Mouse (Mus musculus) 416B (cell line): ENCODE results near the gene Itgb3bp.
A peak's percentile ranks its signal among the peaks of the same experiment; 100 is the strongest.

Source experiments
- DNase-seq: peaks from one replicate; pipeline ENCODE4 v3.0.0; 2011; ENCODE audit warnings: low read depth

Itgb3bp gene

DNA sequence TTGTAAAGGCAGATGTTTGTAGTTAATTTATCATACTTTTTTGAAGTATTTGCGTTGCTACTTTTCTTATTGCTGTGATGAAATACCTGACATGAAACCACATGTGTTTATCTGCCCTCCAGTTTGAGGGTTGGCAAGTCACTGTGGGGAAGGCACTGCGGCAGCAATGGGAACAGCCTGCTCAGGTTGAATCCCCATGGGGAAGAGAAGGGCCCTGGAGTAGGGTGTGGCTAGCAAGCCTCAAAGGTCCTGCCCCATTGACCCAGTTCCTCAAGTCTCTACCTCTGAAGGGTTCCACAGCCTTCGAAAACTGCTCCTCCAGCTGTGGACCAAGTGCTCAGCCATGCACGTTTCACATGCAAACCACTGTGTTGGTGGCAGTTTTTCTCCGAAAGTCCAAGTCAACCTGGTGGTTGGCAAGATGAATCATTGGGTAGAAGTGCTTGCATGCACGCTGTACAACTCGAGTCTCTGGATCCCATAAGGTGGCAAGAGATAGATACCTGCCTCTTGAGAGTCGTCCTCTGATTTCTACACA, 203.6 kb downstream of the Itgb3bp start:
- peak; percentile 60 for DNase-seq

DNA sequence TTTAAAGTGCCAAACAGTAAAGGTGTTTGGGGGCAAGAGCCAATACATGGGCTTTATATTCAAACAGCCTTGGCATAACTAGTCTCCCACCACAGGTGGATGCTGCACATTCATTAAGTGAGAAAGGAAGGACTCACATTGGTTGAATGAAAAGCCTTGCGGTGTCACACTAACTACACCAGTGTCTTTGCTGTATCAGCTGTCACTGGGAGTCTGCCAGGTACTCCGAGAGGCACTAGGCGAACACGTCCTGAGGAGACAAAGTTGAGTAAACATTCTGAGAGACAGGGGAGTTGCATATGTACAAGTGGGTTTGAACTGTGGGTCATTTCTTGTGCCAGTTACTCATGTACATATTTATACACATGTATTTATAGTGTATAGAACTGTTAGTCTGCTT, 205.3 kb downstream of the Itgb3bp start:
- DNase-seq, result no peak

DNA sequence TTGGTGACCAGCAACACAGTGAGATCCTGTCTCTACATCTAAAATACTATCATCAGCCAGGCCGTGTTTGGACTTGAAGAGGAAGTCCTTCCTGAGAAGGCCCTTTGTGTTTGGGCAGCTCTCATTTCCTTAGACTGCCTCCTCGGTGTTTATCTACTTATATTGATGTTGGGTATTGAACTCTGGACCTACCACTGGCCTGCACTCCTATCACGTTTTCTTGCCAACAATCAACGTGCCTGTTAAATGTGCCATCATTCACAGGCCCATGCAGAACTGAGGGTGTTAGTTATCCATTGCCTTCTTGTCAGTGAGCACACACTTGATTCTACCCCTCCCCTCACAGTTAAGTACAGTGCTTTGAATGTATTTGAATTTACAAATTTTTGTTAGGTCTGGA, 211.7 kb downstream of the Itgb3bp start:
- DNase-seq, result no peak

DNA sequence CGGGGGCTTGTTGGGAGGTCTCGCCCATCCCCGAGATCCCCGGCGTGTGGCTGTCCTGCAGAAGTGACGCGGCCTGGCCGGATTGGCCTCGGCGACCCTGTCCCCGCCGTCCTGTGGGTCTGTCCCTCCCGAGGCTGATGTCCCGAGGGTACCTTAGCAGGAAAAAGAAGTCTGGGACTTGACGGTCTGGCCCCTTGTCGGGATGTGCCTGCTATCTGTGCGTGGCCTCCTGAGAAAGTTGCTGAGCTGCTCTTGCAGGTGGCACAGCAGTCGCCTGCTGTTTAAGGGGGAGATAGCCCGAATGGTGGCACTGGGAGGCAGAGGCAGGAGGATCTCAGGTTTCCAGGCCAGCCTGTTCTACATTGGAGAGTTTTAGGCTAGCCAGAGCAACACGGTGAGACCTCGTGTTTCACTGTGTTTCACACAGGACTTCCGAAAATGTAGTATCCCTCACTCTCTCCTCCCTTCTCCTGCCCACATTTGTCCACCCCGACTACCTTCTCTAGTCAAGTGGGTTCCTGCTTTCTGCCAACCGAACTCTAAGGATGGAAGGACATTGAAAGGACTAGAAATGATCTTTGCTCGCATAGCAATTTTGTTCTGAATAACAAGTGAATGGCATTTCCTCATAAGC, 213.7 kb downstream of the Itgb3bp start:
- peak; percentile 59 for DNase-seq
